Mouse (Mus musculus): ENCODE results near the gene Mblac1.

Gene Mblac1

GRCm38 (mm10) chr5:138193771-138194727, at the start of gene Mblac1:
Gene Mblac1 (plus strand): TSS chr5:138194314.
- in situ Hi-C loops (cut with MseI, MboI), result no loop called here

GRCm38 (mm10) chr5:138154390-138154789, 39.7 kb upstream of the Mblac1 start:
- in situ Hi-C loops (cut with MseI, MboI), result no loop called here

- in situ Hi-C loops (cut with MseI, MboI), result no loop called here
These were observed 38.6 kb upstream of the Mblac1 start, which contains the start of gene Zfp113 for GRCm38 (mm10) chr5:138155443-138155976. Gene Zfp113 (minus strand): TSS chr5:138155744.

- in situ Hi-C loops (cut with MseI, MboI), result no loop called here
These were observed 33.8 kb upstream of the Mblac1 start for GRCm38 (mm10) chr5:138160224-138160762.

DNA sequence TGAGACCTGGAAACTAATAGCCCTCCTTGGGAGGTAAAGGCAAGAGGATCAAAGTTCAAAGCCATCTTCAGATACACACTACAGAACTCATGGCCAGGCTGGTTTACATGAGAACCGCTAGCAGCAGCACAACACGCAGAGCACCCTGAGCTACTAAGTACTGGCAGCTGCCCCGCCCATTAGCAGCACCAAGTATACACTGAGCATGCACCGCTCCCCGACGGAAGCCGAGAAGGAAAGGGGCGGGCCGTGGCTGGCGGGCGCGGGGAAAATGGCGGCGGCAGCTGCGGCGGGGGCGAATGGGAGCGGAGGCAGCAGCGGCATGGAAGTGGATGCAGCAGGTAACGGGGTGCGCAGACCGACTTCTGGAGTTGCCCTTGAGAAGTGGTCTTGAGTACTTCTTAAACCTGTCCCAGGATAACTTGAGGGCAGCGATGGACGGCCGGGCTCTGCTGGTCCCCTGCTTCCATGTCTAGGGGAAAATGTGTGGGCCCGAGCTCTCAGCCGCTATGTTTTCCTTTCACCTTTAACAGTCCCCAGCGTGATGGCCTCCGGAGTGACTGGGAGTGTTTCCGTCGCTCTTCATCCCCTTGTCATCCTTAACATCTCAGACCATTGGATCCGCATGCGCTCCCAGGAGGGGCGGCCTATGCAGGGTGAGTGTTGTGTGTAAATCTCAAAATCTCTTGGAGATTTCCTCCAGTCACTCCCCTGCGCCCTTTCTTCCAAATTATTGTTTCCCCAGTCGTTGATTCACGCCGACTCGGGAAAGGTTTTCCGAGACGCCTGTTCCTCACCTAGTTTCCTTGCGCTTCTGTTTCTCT, 33.1 kb upstream of the Mblac1 start, which contains the start of gene Cops6:
TSS of gene Cops6 (plus strand) at position 230 of the 824 bp plus-strand sequence.
- in situ Hi-C loops (cut with MseI, MboI), result no loop called here

- in situ Hi-C loops (cut with MseI, MboI), result no loop called here
These were observed 31.1 kb upstream of the Mblac1 start for GRCm38 (mm10) chr5:138163046-138163445.

- in situ Hi-C loops (cut with MseI, MboI), result no loop called here
These were observed 30.5 kb upstream of the Mblac1 start for GRCm38 (mm10) chr5:138163610-138164009.

GRCm38 (mm10) chr5:138165594-138165993, 28.5 kb upstream of the Mblac1 start:
- in situ Hi-C loops (cut with MseI, MboI), result no loop called here

DNA sequence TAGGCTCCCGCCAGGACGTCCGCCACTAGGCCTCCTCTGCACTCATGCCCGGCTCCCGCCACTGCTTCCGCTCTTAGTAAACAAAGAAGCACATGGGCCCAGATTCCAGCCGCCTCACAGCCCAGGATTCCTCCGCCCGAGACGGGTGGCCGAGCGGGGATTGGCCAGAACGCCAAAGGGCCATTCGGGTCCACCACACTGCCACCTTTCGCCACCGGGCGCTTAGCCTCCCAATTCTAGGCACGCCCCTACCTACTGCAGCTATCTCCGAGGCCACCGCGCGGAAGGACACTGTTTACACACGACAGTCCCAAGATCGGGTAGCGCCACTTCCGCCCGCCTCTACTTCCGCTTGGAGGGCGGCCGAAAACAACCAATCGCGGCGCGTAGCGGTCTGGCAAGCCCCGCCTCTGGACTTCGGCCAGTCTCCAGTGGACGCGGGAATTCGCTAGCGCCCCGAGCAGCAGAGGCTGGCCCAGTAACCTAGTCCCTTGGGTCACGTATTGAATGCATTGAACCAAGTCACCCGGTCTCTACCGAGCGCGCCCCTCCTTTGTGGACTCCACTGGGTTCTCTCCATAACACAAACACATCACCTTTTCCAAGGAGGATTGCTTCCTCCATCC, 23.1 kb upstream of the Mblac1 start:
- in situ Hi-C loops (cut with MseI, MboI), result no loop called here

DNA sequence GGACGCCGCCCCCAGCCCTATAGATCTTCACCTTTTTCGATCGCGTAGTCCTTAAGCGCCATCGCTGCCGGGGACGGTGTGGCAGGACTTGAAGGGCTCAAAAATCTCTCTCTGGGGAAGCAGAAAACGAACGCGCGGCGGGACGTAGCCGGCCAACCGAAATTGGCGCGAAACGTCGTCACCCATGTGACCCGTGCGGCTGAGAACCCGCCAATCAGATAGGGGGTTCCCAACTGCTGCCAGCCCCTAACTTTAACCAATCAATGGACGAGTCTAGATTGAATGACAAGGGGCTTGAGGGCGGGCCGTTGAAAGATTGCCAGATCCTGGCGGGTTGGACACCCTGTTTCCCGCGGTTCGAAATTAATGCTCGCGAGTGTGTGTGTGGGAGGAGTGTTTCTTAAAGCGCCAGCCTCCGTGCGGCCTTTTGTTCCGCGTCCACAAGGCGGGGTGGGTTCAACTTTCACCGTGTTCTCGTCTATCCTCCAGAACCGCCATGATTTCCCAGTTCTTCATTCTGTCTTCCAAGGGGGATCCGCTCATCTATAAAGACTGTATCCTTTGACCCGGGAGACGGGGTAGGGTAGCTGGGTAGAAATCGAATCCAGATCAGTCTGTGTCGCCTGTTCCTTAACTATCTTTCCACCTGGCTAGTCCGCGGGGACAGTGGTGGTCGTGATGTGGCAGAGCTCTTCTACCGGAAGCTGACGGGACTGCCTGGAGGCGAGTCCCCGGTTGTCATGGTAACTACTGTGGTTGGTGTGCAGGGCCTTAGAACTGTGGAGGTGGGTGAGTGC, 22.2 kb upstream of the Mblac1 start, which contains the start of the genes Ap4m1 and Mcm7:
TSS of gene Ap4m1 (plus strand) at position 308 of the 797 bp plus-strand sequence.
TSS of gene Mcm7 (minus strand) at position 728 of the 797 bp plus-strand sequence.
- in situ Hi-C loops (cut with MseI, MboI), result no loop called here

DNA sequence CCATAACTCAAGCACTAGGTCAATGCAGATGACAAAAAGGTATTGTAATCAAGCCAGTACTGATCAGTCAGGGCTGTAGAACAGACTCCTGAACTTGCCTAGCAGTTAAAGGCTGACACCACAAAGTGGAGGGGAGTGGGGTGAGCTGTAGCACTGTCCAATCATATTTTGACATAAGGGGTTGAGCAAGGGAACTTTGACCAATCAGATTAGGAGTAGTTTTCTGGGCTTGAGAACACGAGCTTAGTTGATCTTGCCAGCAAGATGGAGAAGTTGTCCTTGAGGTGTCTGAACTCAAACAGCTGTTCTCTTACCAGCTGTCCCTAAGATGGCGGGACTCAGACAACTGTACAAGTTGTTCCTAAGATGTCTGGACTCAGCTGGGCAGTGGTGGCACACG, 20.9 kb upstream of the Mblac1 start:
- in situ Hi-C loops (cut with MseI, MboI), result no loop called here

GRCm38 (mm10) chr5:138186950-138187638, 7.0 kb upstream of the Mblac1 start, which contains the start of the genes Taf6 and Cnpy4:
Gene Taf6 (minus strand): TSS chr5:138187451.
Gene Cnpy4 (plus strand): TSS chr5:138187485.
- in situ Hi-C loops (cut with MseI, MboI), result no loop called here

- in situ Hi-C loops (cut with MseI, MboI), result no loop called here
These were observed 6.3 kb upstream of the Mblac1 start for GRCm38 (mm10) chr5:138187661-138188306.

DNA sequence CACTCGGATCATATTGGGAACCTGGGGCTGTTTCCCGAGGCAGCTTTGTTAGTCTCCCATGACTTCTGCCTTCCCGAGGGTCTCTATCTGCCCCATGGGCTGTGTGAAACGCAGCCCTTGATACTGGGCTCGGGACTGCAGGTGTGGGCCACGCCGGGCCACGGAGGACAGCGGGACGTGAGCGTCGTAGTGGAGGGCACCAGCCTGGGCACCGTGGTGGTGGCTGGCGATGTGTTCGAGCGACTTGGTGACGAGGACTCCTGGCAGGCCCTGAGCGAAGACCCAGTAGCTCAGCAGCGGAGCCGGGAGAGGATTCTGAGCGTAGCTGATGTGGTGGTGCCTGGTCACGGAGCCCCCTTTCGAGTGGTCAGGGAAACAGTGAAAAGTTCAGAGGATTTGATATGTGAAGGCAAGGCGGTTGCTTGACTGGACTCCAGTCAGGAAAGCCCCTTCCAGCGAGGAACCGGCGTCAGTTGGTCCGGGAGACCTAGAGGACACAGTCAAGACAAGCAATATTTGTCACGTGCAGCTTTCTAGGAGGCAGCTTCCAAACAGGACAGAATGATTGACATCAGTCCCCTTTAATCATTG, 736 bp downstream of the Mblac1 start:
- in situ Hi-C loops (cut with MseI, MboI), result no loop called here

DNA sequence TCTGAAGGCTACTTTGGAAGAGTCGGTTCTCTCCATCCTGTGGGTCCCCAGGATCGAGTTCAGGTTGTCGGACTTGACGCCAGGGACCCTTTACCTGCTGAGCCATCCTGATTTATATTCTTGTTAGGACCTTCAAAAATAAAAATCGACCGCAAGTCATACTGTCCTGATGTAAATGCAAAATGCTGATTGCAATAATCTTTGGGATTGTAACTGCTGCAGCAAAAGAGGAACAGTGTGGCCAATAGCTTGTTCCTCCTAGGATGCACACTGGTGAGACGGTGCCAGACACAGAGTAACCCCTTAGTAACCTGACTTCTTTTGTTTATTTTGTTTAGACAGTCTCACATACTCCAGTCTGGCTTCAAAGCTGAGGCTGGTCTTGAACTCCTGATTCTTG, 1.3 kb downstream of the Mblac1 start:
- in situ Hi-C loops (cut with MseI, MboI), result no loop called here

DNA sequence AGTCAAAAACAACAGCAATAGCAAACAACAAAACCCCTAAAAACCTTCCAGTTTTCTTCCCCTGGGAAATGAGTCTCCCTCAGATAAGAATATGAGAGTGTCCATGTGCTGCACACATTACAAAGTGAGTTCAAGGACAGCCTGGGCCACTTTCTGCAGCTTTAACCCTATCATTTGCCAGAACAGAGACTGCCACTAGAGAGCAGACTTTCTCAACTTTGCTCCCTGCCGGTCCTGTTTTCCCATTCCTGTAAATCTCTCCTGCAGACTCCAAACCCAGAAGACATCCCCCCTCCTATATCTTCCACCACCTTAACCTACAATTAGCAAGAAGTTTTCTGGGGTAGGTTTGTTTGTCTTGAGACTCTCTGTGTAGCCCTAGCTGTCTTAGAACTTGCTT, 5.5 kb downstream of the Mblac1 start:
- in situ Hi-C loops (cut with MseI, MboI), result no loop called here

DNA sequence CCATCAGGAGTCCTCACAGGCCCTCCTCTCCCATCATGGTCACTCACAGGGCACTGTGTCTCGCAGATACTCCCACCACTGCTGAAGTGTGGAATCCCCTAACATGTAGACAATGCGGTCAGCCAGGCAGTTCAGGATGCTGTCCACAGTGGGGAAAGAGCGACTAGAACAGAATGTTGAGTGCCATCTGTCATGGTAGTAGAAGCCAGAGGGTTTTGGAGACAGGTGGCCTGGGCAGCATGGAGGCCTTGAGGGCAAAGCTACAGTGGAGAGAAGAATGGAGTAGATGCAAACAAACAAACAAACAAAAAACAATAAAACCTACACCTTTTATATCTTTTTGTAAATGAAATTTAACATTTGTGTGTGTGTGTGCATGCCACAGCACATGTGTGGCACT, 8.0 kb downstream of the Mblac1 start:
- in situ Hi-C loops (cut with MseI, MboI), result no loop called here

- in situ Hi-C loops (cut with MseI, MboI), result loop anchor here (5.0 kb wide), 1 partner anchor 45 kb away; no protein-coding TSS in a partner anchor
These were observed 13.1 kb downstream of the Mblac1 start for GRCm38 (mm10) chr5:138207253-138207652.
